Mouse (Mus musculus) MEL (cell line): ENCODE results near the gene Mapk8ip1.

Source experiments
- CHD1 ChIP-seq: IDR thresholded peaks from 2 replicates; pipeline ENCODE4 v1.6.1; 2012; ENCODE audit warnings: low read depth, mild to moderate bottlenecking, inconsistent platforms, low read length, improper control_type of control experiment
- CTCF ChIP-seq, 3 experiments: IDR thresholded peaks in 2 of 3; conservative IDR thresholded peaks in 1 of 3; 2 replicates each; pipeline ENCODE4 v1.5.1; 2011 to 2012; ENCODE audit warnings: low read length in 3 of 3, low read depth in 2 of 3, mild to moderate bottlenecking in 2 of 3, improper control_type of control experiment in 1 of 3, inconsistent platforms in 1 of 3, mixed read lengths in 1 of 3, moderate library complexity in 1 of 3; ENCODE audit not compliant: control insufficient read depth in 1 of 3, insufficient read depth in 1 of 3, poor library complexity in 1 of 3, severe bottlenecking in 1 of 3
- E2F4 ChIP-seq: IDR thresholded peaks from 2 replicates; pipeline ENCODE4 v1.6.1; 2011; ENCODE audit warnings: low read depth, low read length, improper control_type of control experiment, borderline replicate concordance
- ELF1 ChIP-seq: IDR thresholded peaks from 2 replicates; pipeline ENCODE4 v1.6.1; 2014; ENCODE audit warnings: low read depth, mild to moderate bottlenecking, inconsistent platforms, low read length, improper control_type of control experiment, moderate library complexity
- MAX ChIP-seq: IDR thresholded peaks from 2 replicates; pipeline ENCODE4 v1.6.1; 2011; ENCODE audit warnings: low read length, improper control_type of control experiment
- MYB ChIP-seq: IDR thresholded peaks from 2 replicates; pipeline ENCODE4 v1.6.1; 2011; ENCODE audit warnings: mild to moderate bottlenecking, low read depth, low read length, improper control_type of control experiment
- NELFE ChIP-seq: IDR thresholded peaks from 2 replicates; pipeline ENCODE4 v1.6.1; 2011; ENCODE audit warnings: low read depth, low read length, improper control_type of control experiment
- NRF1 ChIP-seq: IDR thresholded peaks from 2 replicates; pipeline ENCODE4 v1.6.1; 2014; ENCODE audit warnings: low read depth, mild to moderate bottlenecking, inconsistent platforms, low read length, improper control_type of control experiment, moderate library complexity; ENCODE audit not compliant: poor library complexity, insufficient read depth, severe bottlenecking
- POLR2A ChIP-seq, 2 experiments: IDR thresholded peaks; 2 replicates each; pipeline ENCODE4 v1.6.1; 2011 to 2012; ENCODE audit warnings: low read length in 2 of 2, mild to moderate bottlenecking in 2 of 2, control low read depth in 1 of 2, improper control_type of control experiment in 1 of 2, low read depth in 1 of 2, moderate library complexity in 1 of 2; ENCODE audit not compliant: control insufficient read depth in 1 of 2, insufficient read depth in 1 of 2, poor library complexity in 1 of 2
- POLR2AphosphoS5 ChIP-seq: IDR thresholded peaks from 2 replicates; pipeline ENCODE4 v1.6.1; 2012; ENCODE audit warnings: low read depth, borderline replicate concordance, mild to moderate bottlenecking, inconsistent platforms, low read length, moderate library complexity, mixed read lengths
- TAL1 ChIP-seq: IDR thresholded peaks from 2 replicates; pipeline ENCODE4 v1.6.1; 2012; ENCODE audit warnings: mild to moderate bottlenecking, inconsistent platforms, low read length, moderate library complexity, mixed read lengths
- TCF12 ChIP-seq: IDR thresholded peaks from 2 replicates; pipeline ENCODE4 v1.6.1; 2014; ENCODE audit warnings: low read depth, mild to moderate bottlenecking, inconsistent platforms, low read length, improper control_type of control experiment, moderate library complexity
- ZNF384 ChIP-seq: IDR thresholded peaks from 2 replicates; pipeline ENCODE4 v1.6.1; 2012; ENCODE audit warnings: low read depth, mild to moderate bottlenecking, inconsistent platforms, low read length, improper control_type of control experiment

GRCm38 (mm10) chr2:92411705-92412104 is 10.6 kb upstream of the Mapk8ip1 start:
- TF ChIP-seq CTCF (IDR thresholded peaks at IDR 0.05 in 2 of 3, conservative IDR thresholded peaks at IDR 0.05 in 1 of 3; ENCODE audit: control insufficient read depth in 1 of 3, insufficient read depth in 1 of 3, low read depth in 2 of 3, low read length in 3 of 3, poor library complexity in 1 of 3, severe bottlenecking in 1 of 3) = no peak
- no peak for TF ChIP-seq NRF1
- TF ChIP-seq POLR2A (IDR thresholded peaks at IDR 0.05; ENCODE audit: control insufficient read depth in 1 of 2, insufficient read depth in 1 of 2, low read depth in 1 of 2, low read length in 2 of 2, poor library complexity in 1 of 2) = no peak
- no peak for TF ChIP-seq E2F4
- TF ChIP-seq POLR2AphosphoS5 = no peak
- TF ChIP-seq TAL1 = no peak
- no peak for TF ChIP-seq CHD1
- no peak for TF ChIP-seq ZNF384
- TF ChIP-seq MAX = no peak
- no peak for TF ChIP-seq TCF12
- no peak for TF ChIP-seq ELF1
- TF ChIP-seq MYB = no peak
- no peak for TF ChIP-seq NELFE
